Mouse (Mus musculus): ENCODE data around the gene Pcgf2.

- TF ChIP-seq POLR2A (IDR thresholded peaks at IDR 0.05; ENCODE audit: borderline replicate concordance, extremely low read depth, low read depth, low read length) (no peak), CTCF (IDR thresholded peaks at IDR 0.05; ENCODE audit: insufficient read depth, low read length) (no peak)
Measured at GRCm38 (mm10) chr11:97728311-97728710, 28.0 kb upstream of the Pcgf2 start.
